Mouse (Mus musculus): Measurements from ENCODE around the gene Fam120c. TPM values are rescaled to one million over a fixed set of nuclear protein-coding genes. Genes with fewer than 3 reads are reported as not detected.
A peak's percentile ranks its signal among the peaks of the same experiment; 100 is the strongest.

Fam120c gene
- polyA plus RNA-seq, 1 experiment from 2014 or later = 1.3 TPM

DNA sequence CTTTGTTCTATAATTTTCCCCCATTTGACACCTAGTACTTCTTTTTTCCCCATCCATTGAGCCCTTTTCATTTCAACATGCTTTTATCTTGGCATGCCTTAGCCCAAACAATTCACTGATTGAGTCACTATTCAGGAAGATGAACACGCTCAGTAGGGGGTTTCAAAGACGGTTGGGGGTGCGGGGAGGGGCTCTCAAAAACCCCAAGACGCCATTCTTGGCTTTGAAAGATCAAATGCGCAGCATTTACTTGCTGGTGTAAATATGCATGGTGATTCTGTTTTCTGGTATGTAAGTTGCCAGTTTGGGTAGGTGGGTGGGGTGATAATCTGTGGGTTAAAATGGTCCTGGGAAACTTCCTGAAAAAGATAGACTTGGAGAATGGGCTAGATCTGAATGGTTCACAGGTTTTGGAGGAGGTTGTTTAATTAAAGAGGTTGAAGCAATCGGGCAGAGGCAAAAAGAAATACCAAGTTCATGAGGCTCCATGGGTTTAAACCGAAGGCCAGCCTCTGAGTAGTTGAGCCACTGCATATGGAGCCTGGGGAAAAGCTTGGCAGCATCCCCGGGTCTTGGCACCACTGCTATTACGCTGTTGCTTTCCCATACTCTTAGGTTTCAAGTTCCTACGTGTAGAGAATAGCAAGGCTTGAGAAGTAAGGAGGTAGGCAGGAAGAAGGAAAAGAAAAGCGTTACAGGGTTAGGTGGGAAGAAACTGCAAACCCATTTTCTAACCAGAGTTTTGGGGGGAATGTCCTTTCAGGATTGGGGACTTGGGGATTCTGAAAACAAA lies 1.6 kb downstream of the Fam120c start:
- Histone ChIP-seq H3K4me1 (replicated peaks; ENCODE audit: control insufficient read depth, insufficient read depth) (no peaks in the 10 kb centered on the region), H3K9ac (ENCODE audit: low read length) (no peak overlapping the region), H3K36me3 (ENCODE audit: control insufficient read depth, insufficient read depth, low read length) (no peaks in the 10 kb centered on the region), H3K9me3 (ENCODE audit: control insufficient read depth, low read length) (no peaks in the 10 kb centered on the region), H3K27ac (replicated peaks) (no peak overlapping the region), H3K27me3 (ENCODE audit: control insufficient read depth, insufficient read depth, low read length) (no peaks in the 10 kb centered on the region), H3K4me2 (replicated peaks; ENCODE audit: low read depth) (peak overlapping the region; percentile 76), H3K4me3 (ENCODE audit: low read depth, low read length) (peak overlapping the region; percentile 61; the same call in 1 of the 2 replicates)
- no peak for TF ChIP-seq EP300 (optimal IDR thresholded peaks at IDR 0.05)
- TF ChIP-seq CTCF (IDR thresholded peaks at IDR 0.05; ENCODE audit: low read depth) = no peak
- ATAC-seq (ENCODE audit: low FRiP score, low TSS enrichment) = no peak
- no peak for DNase-seq (ENCODE audit: low spot score)
- WGBS = 24% methylated on average over 11 of the region's 11 CpGs

- no peak overlapping the region for H3K27ac ChIP-seq (replicated peaks)
- ATAC-seq (ENCODE audit: low FRiP score, low TSS enrichment) = no peak
- H3K4me2 ChIP-seq (replicated peaks; ENCODE audit: low read depth) = no peak overlapping the region
- H3K4me3 ChIP-seq (ENCODE audit: low read depth, low read length) = no peak overlapping the region
- no peaks in the 10 kb centered on the region for H3K4me1 ChIP-seq (replicated peaks; ENCODE audit: control insufficient read depth, insufficient read depth)
- H3K36me3 ChIP-seq (ENCODE audit: control insufficient read depth, insufficient read depth, low read length) = no peaks in the 10 kb centered on the region
- no peak overlapping the region for H3K9ac ChIP-seq (ENCODE audit: low read length)
- H3K27me3 ChIP-seq (ENCODE audit: control insufficient read depth, insufficient read depth, low read length) = no peaks in the 10 kb centered on the region
- TF ChIP-seq CTCF (IDR thresholded peaks at IDR 0.05; ENCODE audit: low read depth) (no peak), EP300 (optimal IDR thresholded peaks at IDR 0.05) (no peak)
- no peak for DNase-seq (ENCODE audit: low spot score)
- no peaks in the 10 kb centered on the region for H3K9me3 ChIP-seq (ENCODE audit: control insufficient read depth, low read length)
These were observed 3.3 kb downstream of the Fam120c start for GRCm38 (mm10) chrX:151347278-151347677.

GRCm38 (mm10) chrX:151349322-151349721 lies 5.3 kb downstream of the Fam120c start:
- no peaks in the 10 kb centered on the region for H3K9me3 ChIP-seq (ENCODE audit: control insufficient read depth, low read length)
- no peaks in the 10 kb centered on the region for H3K4me1 ChIP-seq (replicated peaks; ENCODE audit: control insufficient read depth, insufficient read depth)
- no peaks in the 10 kb centered on the region for H3K27me3 ChIP-seq (ENCODE audit: control insufficient read depth, insufficient read depth, low read length)
- no peak overlapping the region for H3K4me2 ChIP-seq (replicated peaks; ENCODE audit: low read depth)
- 61% methylated on average over 5 of the region's 5 CpGs for WGBS
- H3K9ac ChIP-seq (ENCODE audit: low read length) = no peak overlapping the region
- DNase-seq (ENCODE audit: low spot score) = no peak
- TF ChIP-seq CTCF (IDR thresholded peaks at IDR 0.05; ENCODE audit: low read depth) (no peak), EP300 (optimal IDR thresholded peaks at IDR 0.05) (no peak)
- no peak overlapping the region for H3K4me3 ChIP-seq (ENCODE audit: low read depth, low read length)
- no peak overlapping the region for H3K27ac ChIP-seq (replicated peaks)
- no peaks in the 10 kb centered on the region for H3K36me3 ChIP-seq (ENCODE audit: control insufficient read depth, insufficient read depth, low read length)
- no peak for ATAC-seq (ENCODE audit: low FRiP score, low TSS enrichment)

DNA sequence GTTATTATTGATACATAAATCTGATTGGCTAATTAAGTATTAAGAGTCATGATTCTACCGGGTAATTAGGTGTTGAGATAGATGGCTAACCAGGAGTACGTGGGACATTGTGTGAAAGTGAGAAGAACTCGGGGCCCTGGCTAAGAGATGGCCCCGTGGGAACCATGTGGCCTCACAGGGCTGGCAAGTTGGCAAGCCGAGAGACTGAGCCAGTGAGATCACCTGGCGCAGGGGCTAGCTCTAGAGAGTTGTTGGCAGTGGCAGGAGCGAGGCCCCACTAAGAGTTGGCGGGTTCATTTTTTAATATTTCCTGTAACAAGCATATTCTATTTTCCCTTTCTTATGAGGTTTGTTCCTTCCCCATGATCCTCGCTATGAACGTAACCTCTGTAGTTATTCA lies 74.8 kb downstream of the Fam120c start:
- 92% methylated on average over 10 of the region's 10 CpGs for WGBS
- Histone ChIP-seq H3K9me3 (ENCODE audit: control insufficient read depth, low read length) (no peaks in the 10 kb centered on the region), H3K4me3 (ENCODE audit: low read depth, low read length) (no peak overlapping the region), H3K27me3 (ENCODE audit: control insufficient read depth, insufficient read depth, low read length) (no peaks in the 10 kb centered on the region), H3K9ac (ENCODE audit: low read length) (no peak overlapping the region), H3K4me1 (replicated peaks; ENCODE audit: control insufficient read depth, insufficient read depth) (no peaks in the 10 kb centered on the region), H3K4me2 (replicated peaks; ENCODE audit: low read depth) (no peak overlapping the region), H3K27ac (replicated peaks) (no peak overlapping the region), H3K36me3 (ENCODE audit: control insufficient read depth, insufficient read depth, low read length) (no peaks in the 10 kb centered on the region)
- no peak for ATAC-seq (ENCODE audit: low FRiP score, low TSS enrichment)
- no peak for DNase-seq (ENCODE audit: low spot score)
- TF ChIP-seq CTCF (IDR thresholded peaks at IDR 0.05; ENCODE audit: low read depth) = no peak
- no peak for TF ChIP-seq EP300 (optimal IDR thresholded peaks at IDR 0.05)

- ATAC-seq (ENCODE audit: low FRiP score, low TSS enrichment) (no peak), DNase-seq (ENCODE audit: low spot score) (no peak)
- no peak overlapping the region for H3K27ac ChIP-seq (replicated peaks)
- H3K4me3 ChIP-seq (ENCODE audit: low read depth, low read length) = no peak overlapping the region
- TF ChIP-seq EP300 (optimal IDR thresholded peaks at IDR 0.05) = no peak
- TF ChIP-seq CTCF (IDR thresholded peaks at IDR 0.05; ENCODE audit: low read depth) = no peak
- no peak overlapping the region for H3K4me2 ChIP-seq (replicated peaks; ENCODE audit: low read depth)
- no peaks in the 10 kb centered on the region for H3K27me3 ChIP-seq (ENCODE audit: control insufficient read depth, insufficient read depth, low read length)
- no peak overlapping the region for H3K9ac ChIP-seq (ENCODE audit: low read length)
- no peaks in the 10 kb centered on the region for H3K9me3 ChIP-seq (ENCODE audit: control insufficient read depth, low read length)
- 73% methylated on average over 1 of the region's 1 CpGs for WGBS
- no peaks in the 10 kb centered on the region for H3K4me1 ChIP-seq (replicated peaks; ENCODE audit: control insufficient read depth, insufficient read depth)
- H3K36me3 ChIP-seq (ENCODE audit: control insufficient read depth, insufficient read depth, low read length) = no peaks in the 10 kb centered on the region
These were observed 76.8 kb downstream of the Fam120c start for GRCm38 (mm10) chrX:151420791-151421190.

- H3K9ac ChIP-seq (ENCODE audit: low read length) = no peak overlapping the region
- DNase-seq (ENCODE audit: low spot score) (no peak), ATAC-seq (ENCODE audit: low FRiP score, low TSS enrichment) (no peak)
- no peak overlapping the region for H3K4me2 ChIP-seq (replicated peaks; ENCODE audit: low read depth)
- no peaks in the 10 kb centered on the region for H3K9me3 ChIP-seq (ENCODE audit: control insufficient read depth, low read length)
- no peak for TF ChIP-seq EP300 (optimal IDR thresholded peaks at IDR 0.05)
- no peak for TF ChIP-seq CTCF (IDR thresholded peaks at IDR 0.05; ENCODE audit: low read depth)
- H3K27ac ChIP-seq (replicated peaks) = no peak overlapping the region
- H3K4me1 ChIP-seq (replicated peaks; ENCODE audit: control insufficient read depth, insufficient read depth) = no peaks in the 10 kb centered on the region
- H3K27me3 ChIP-seq (ENCODE audit: control insufficient read depth, insufficient read depth, low read length) = no peaks in the 10 kb centered on the region
- H3K4me3 ChIP-seq (ENCODE audit: low read depth, low read length) = no peak overlapping the region
- no peaks in the 10 kb centered on the region for H3K36me3 ChIP-seq (ENCODE audit: control insufficient read depth, insufficient read depth, low read length)
These were observed 99.7 kb downstream of the Fam120c start for GRCm38 (mm10) chrX:151443637-151444036.
